Mouse (Mus musculus) lung, embryonic 16.5 days (tissue): ENCODE results near the gene 2010111I01Rik. TPM values are rescaled to one million over a fixed set of nuclear protein-coding genes. Genes with fewer than 3 reads are reported as not detected.
A peak's percentile ranks its signal among the peaks of the same experiment; 100 is the strongest.
"Not testable (repeated sequence)": the region's sequence is repeated elsewhere in the genome, so short reads cannot be mapped to it uniquely, and the experiment has no call there.

Source experiments
- ATAC-seq: fragments of 200-750 bp; cut with Nextera tagmentation; 2 replicates; pipeline ENCODE4 v1.8.0; 2017; ENCODE audit warnings: low read depth, mild to moderate bottlenecking, moderate library complexity
- H3K27ac ChIP-seq: fragments of 300-500 bp; sonication (generic); 2 replicates; pipeline ENCODE4 v1.5.1; 2014; ENCODE audit warnings: mild to moderate bottlenecking, control low read depth, low read length
- H3K27me3 ChIP-seq: fragments of 300-500 bp; sonication (generic); 2 replicates; pipeline ENCODE4 v1.6.1; 2014; ENCODE audit warnings: low read depth, low read length, mixed read lengths; ENCODE audit not compliant: control insufficient read depth, insufficient read depth
- H3K36me3 ChIP-seq: fragments of 300-500 bp; sonication (generic); 2 replicates; pipeline ENCODE4 v1.6.1; 2014; ENCODE audit warnings: low read length; ENCODE audit not compliant: control insufficient read depth, insufficient read depth
- H3K4me1 ChIP-seq: fragments of 300-500 bp; sonication (generic); replicated peaks from 2 replicates; pipeline ENCODE4 v1.6.1; 2014; ENCODE audit warnings: low read length, mixed read lengths; ENCODE audit not compliant: control insufficient read depth, insufficient read depth
- H3K4me2 ChIP-seq: fragments of 300-500 bp; sonication (generic); 2 replicates; pipeline ENCODE4 v1.6.1; 2014; ENCODE audit warnings: low read depth, low read length, control low read depth
- H3K4me3 ChIP-seq: fragments of 300-500 bp; sonication (generic); 2 replicates; pipeline ENCODE4 v1.5.1; 2014; ENCODE audit warnings: mild to moderate bottlenecking, low read length, control low read depth
- H3K9ac ChIP-seq: fragments of 300-500 bp; sonication (generic); 2 replicates; pipeline ENCODE4 v1.6.1; 2014; ENCODE audit warnings: low read length, control low read depth
- H3K9me3 ChIP-seq: fragments of 300-500 bp; sonication (generic); 2 replicates; pipeline ENCODE4 v1.6.1; 2016; ENCODE audit warnings: low read length; ENCODE audit not compliant: control insufficient read depth
- WGBS: fragments of 180-500 bp; shearing (Covaris S2); extraction: QIAGEN DNeasy Blood & Tissue Kit; methylation state at CpG from one replicate; pipeline ENCODE4 v1.1.7; 2014; 5-methylcytosine and 5-hydroxymethylcytosine counted together
- polyA plus RNA-seq: library from polyadenylated mRNA; unstranded; fragments of >200 nt; fragmentation: Nextera tagmentation; extraction: Ambion mirVana; gene quantifications from 2 replicates; pipeline ENCODE4 v1.2.1, GENCODE M21; 2015

Gene 2010111I01Rik
- polyA plus RNA-seq, 1 experiment from 2014 or later, result 129 TPM

DNA sequence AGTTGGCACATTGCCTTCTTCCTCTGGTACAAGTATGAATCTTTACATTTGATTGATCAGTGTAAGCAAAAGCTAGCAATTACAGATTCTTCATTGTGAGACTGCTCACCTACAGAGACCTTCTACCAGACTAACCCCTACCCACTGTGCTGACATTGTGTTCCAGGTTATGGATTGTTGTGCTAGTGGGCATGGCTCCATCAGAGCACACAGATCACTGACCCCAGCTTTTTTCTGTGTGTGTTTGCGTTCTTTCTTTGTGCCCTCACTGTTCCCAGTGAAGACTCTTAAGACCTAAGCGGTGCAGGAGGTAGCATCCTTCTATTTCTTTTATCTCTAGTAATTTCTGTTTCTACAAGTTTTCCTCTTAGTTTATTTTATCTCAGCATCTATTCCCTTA is 32.1 kb downstream of the 2010111I01Rik start:
- Histone ChIP-seq H3K27me3 (no peaks in the 10 kb centered on the region), H3K4me2 (no peak overlapping the region), H3K9me3 (no peaks in the 10 kb centered on the region), H3K27ac (no peak overlapping the region), H3K36me3 (no peaks in the 10 kb centered on the region), H3K4me1 (0 out of 2 replicates have a peak, but pooled peaks cover 2% of the 10 kb centered on the region), H3K9ac (no peak overlapping the region), H3K4me3 (no peak overlapping the region)
- no peak for ATAC-seq
- WGBS, result 94% methylated on average over 2 of the region's 2 CpGs

DNA sequence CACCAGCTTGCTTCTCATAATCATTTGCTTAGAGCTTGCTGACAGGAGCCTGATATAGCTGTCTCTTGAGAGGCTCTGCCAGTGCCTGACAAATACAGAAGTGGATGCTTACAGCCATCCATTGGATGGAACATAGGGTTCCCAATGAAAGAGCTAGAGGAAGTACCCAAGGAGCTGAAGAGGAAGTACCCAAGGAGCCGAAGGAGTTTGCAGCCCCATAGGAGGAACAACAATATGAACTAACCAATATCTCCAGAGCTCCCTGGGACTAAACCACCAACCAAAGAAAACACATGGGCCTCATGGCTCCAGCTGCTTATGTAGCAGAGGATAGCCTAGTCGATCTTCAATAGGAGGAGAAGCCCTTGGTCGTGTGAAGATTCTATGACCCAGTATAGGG is 42.8 kb downstream of the 2010111I01Rik start:
- H3K9ac ChIP-seq, H3K4me3 ChIP-seq, H3K9me3 ChIP-seq, ATAC-seq, H3K27ac ChIP-seq, H3K4me1 ChIP-seq, H3K4me2 ChIP-seq, H3K36me3 ChIP-seq, H3K27me3 ChIP-seq: not testable (repeated sequence)
- WGBS, result 82% methylated on average over 3 of the region's 3 CpGs

DNA sequence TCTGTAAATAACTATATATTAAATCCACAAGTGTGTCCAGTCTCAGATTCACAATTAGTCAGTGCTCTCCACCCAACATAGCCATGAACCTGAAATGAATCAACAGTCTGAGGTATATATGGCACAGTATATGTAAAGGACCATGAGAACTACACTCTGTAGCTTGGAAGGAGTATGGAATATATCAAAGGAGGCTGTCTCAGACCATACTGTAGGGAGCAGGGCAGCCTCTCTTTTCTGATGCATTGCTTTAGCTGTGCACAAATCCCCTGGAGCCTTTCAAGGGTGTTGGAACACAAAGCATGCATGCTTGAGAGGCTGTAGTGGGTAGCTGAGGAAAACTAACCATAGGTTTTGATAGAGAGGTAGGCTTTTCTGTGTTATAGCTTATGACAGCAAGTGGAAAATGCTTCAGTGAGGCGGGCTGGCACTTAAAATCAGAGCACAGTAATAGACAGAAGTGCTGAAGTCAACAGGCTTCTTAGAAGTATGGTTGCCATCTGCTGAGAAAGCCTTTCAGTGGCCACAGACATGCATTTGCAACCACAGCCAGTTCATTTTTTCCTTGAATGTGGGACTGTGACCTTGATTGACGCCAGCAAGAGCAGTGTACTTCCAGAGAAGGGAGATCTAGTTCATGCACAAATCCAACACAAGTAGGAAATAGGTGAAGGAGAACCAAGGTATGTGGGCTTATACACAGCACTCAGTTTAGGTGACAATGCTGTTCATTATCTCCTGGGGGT is 45.8 kb downstream of the 2010111I01Rik start:
- no peaks in the 10 kb centered on the region for H3K4me1 ChIP-seq
- no peaks in the 10 kb centered on the region for H3K36me3 ChIP-seq
- H3K27ac ChIP-seq, result no peak overlapping the region
- H3K9me3 ChIP-seq, result no peaks in the 10 kb centered on the region
- H3K9ac ChIP-seq, result no peak overlapping the region
- no peak overlapping the region for H3K4me3 ChIP-seq
- 61% methylated on average over 2 of the region's 2 CpGs for WGBS
- ATAC-seq, result no peak
- H3K27me3 ChIP-seq, result no peaks in the 10 kb centered on the region
- H3K4me2 ChIP-seq, result no peak overlapping the region

DNA sequence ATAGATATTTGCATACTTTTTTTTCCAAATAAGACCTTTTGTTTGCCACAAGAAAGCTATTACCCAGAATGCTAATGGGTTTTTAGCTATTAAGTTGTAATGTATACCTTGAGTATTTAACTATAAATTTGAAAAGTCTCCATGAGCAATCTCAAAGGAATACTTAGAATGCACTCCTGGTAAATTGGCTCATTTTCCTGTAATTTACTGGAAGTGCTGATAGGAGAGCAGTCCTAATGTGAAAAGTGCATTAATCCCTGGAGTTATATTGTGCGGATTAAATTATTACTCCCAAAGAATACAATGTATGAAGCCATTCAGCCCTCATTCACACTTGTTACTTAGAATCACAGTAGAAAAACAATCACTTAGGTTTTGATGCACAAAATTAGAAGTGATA is 49.7 kb downstream of the 2010111I01Rik start:
- Histone ChIP-seq H3K27me3 (no peaks in the 10 kb centered on the region), H3K27ac (no peak overlapping the region), H3K4me1 (no peaks in the 10 kb centered on the region), H3K9me3 (no peaks in the 10 kb centered on the region), H3K36me3 (no peaks in the 10 kb centered on the region), H3K4me2 (no peak overlapping the region), H3K9ac (no peak overlapping the region), H3K4me3 (no peak overlapping the region)
- no peak for ATAC-seq
- WGBS, result 92% methylated on average over 1 of the region's 1 CpGs

DNA sequence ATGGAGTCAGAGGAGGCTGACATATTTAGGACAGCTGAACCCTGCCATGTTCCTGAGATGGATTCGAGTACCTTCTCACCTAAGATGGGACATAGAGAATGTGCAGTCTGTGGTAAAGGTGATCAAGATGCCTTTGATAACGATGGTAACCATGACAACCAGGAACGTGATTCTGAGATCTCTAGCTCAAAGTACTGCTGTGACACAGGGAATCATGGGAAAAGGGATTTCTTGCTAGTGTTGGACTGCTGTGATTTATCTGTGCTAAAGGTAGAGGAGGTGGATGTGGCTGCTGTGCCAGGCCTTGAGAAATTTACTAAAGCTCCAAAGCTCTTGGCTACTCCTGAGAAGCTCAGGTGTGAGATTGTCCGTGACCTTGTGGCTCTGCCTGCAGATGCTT is 50.7 kb downstream of the 2010111I01Rik start:
- ATAC-seq, result no peak
- H3K27me3 ChIP-seq, result no peaks in the 10 kb centered on the region
- no peaks in the 10 kb centered on the region for H3K9me3 ChIP-seq
- no peaks in the 10 kb centered on the region for H3K36me3 ChIP-seq
- 64% methylated on average over 4 of the region's 4 CpGs for WGBS
- no peak overlapping the region for H3K4me3 ChIP-seq
- no peak overlapping the region for H3K9ac ChIP-seq
- no peak overlapping the region for H3K4me2 ChIP-seq
- H3K4me1 ChIP-seq, result no peaks in the 10 kb centered on the region
- H3K27ac ChIP-seq, result no peak overlapping the region

DNA sequence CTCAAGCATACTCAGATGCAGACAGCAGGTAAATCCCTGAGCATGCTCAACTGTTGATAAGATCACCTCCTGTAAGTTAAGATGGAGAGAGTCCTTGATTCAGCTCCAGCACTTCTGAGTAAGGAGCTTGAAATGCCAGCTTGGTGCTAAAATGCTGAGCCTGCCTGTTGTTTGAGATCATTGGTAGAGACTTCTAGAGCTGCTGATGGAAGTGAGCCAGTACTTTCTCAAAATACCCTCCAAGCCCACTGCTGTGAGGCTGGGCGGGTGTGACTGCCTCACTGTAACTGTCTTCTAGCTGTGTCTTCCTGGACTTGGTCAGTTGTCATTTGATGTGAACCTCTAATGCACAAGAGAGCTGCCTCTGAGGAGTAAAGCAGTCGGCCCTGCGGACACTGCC is 51.4 kb downstream of the 2010111I01Rik start:
- no peaks in the 10 kb centered on the region for H3K4me1 ChIP-seq
- H3K9ac ChIP-seq, result no peak overlapping the region
- no peak overlapping the region for H3K4me3 ChIP-seq
- H3K9me3 ChIP-seq, result no peaks in the 10 kb centered on the region
- WGBS, result 85% methylated on average over 3 of the region's 3 CpGs
- H3K27me3 ChIP-seq, result no peaks in the 10 kb centered on the region
- no peaks in the 10 kb centered on the region for H3K36me3 ChIP-seq
- H3K4me2 ChIP-seq, result no peak overlapping the region
- H3K27ac ChIP-seq, result no peak overlapping the region
- ATAC-seq, result no peak

DNA sequence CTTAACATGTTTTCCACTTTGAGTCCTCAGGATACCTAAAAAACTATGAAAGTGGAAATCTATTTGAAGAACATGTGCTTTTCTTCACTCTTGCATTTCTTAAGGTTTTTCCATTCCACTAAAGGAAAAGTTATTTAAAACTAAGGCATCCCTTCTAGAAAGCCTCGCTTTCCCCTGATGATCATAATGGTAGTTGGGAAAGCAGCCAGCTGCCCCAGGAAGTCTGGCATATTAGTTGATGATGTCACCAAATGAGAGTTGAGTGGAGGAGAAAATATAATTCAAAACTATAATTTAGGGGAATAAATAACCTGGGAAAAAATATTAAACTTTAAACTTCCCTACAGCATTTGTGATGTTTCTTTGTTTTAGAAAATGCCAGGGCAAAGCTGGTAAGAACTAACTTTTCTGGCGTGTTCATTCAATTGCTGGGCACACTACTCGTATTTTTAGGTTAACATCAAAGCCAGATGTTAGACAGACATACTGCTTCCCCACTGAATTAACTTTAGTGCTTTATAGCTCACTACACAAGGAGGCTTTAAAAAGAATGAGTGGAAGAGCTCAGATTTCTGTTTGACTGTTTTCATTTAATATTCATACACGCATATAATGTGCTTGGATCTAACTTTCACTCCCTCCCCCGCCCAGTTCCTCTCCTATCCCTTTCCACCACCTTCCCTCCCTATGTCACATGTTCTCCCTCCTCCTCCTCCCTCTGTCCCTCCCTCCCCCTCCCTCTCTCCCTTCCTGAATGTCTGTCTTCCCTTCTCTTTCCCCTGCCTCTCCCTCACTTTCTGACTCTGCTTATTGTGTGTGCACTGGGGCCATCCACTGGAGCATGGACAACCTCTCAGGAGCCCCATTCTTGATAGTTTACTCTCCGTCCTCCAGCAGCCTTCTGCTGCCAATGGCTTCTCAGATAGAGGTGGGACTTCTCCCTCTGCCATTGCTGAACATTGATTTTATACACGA is 58.8 kb downstream of the 2010111I01Rik start:
- Histone ChIP-seq H3K27me3 (no peaks in the 10 kb centered on the region), H3K36me3 (no peaks in the 10 kb centered on the region), H3K9me3 (no peaks in the 10 kb centered on the region), H3K9ac (no peak overlapping the region), H3K4me2 (no peak overlapping the region), H3K4me1 (peaks cover 12% of the 10 kb centered on the region; the same call in 1 of the 2 replicates), H3K4me3 (no peak overlapping the region), H3K27ac (no peak overlapping the region; the same call in 1 of the 2 replicates)
- ATAC-seq, result peak; percentile 49
- WGBS, result 52% methylated on average over 7 of the region's 7 CpGs

DNA sequence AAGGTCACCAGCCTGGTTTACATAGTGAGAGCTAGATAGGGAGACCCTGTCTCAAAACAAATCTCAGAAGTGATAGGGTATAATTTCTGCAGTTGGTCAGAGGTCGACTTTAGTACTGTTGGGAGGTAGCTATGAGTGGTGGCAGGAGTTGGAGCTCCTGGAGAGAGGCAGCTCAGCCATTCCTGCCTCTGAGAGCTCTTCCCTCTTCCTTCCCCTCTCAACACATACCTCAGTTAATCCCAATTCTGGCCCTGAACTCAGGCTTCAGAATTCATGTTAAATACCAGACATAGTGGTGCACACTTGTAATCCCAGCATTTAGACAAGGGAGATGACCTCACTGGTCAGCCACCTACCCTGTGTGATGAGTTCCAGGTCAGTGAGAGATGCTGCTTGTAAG is 65.3 kb downstream of the 2010111I01Rik start:
- no peak overlapping the region for H3K9ac ChIP-seq
- H3K4me1 ChIP-seq, result peaks cover 7% of the 10 kb centered on the region; the same call in 1 of the 2 replicates
- WGBS, result 62% methylated on average over 1 of the region's 1 CpGs
- no peak overlapping the region for H3K27ac ChIP-seq
- H3K36me3 ChIP-seq, result no peaks in the 10 kb centered on the region
- ATAC-seq, result no peak
- H3K27me3 ChIP-seq, result no peaks in the 10 kb centered on the region
- H3K9me3 ChIP-seq, result no peaks in the 10 kb centered on the region
- no peak overlapping the region for H3K4me3 ChIP-seq
- H3K4me2 ChIP-seq, result no peak overlapping the region

DNA sequence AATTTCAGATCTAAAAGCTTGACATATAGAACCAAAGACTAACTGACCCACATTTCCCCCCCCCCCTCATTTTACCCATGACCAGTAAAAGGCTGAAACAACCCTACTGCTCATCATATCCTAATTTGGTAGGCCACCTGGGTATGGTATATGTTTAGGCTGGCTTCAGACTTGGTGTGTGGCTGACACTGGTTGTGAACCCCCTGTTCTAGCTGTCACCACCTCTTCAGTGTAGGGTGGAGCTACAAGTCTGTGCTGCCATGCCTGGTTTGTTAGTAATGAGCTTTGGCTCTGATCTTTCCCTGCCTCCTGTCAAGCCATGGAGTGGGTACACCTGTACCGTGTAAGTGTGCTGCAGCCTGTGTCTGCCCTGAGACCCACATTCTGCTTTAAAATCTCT is 66.6 kb downstream of the 2010111I01Rik start:
- Histone ChIP-seq H3K4me3 (no peak overlapping the region), H3K27me3 (no peaks in the 10 kb centered on the region), H3K9ac (no peak overlapping the region), H3K4me1 (peaks cover 7% of the 10 kb centered on the region; the same call in 1 of the 2 replicates), H3K27ac (no peak overlapping the region), H3K36me3 (no peaks in the 10 kb centered on the region), H3K9me3 (no peaks in the 10 kb centered on the region), H3K4me2 (no peak overlapping the region)
- no peak for ATAC-seq
- 83% methylated on average over 1 of the region's 1 CpGs for WGBS
